Comparison of ENCODE assay signal across 8 mouse cellular contexts in genomic region chr7:44860576-44861428, GRCm38 (mm10). TPM values are rescaled to one million over a fixed set of nuclear protein-coding genes. Genes with fewer than 3 reads are reported as not detected.
DNase-seq lines count a peak whose midpoint lies in the region; ATAC-seq and TF ChIP-seq lines count a peak whose summit lies in the region.

No protein-coding gene starts in this region.

- H3K36me3 ChIP-seq in embryonic facial prominence, embryonic 14.5 days (ENCODE audit: control insufficient read depth, insufficient read depth, low read length) = peaks cover 50% of the 10 kb centered on the region
- H3K36me3 ChIP-seq in hindbrain, embryonic 11.5 days (ENCODE audit: control insufficient read depth, insufficient read depth, low read length) = peaks cover 17% of the 10 kb centered on the region; the same call in 1 of the 2 replicates
- no peaks in the 10 kb centered on the region for H3K36me3 ChIP-seq in liver, adult 2 months (ENCODE audit: control insufficient read depth, insufficient read depth, low read length)
- H3K36me3 ChIP-seq in midbrain, embryonic 16.5 days (ENCODE audit: control insufficient read depth, insufficient read depth, low read length) = peaks cover 36% of the 10 kb centered on the region
- H3K36me3 ChIP-seq in stomach, embryonic 14.5 days (ENCODE audit: control insufficient read depth, insufficient read depth, low read length) = peaks cover 46% of the 10 kb centered on the region

- TF ChIP-seq POLR2A in liver, adult 2 months (IDR thresholded peaks at IDR 0.05; ENCODE audit: extremely low read depth, insufficient read depth, low read length) = no peak

- ATAC-seq in embryonic facial prominence, embryonic 14.5 days (ENCODE audit: low read depth) = peak; percentile 38; the same call in 1 of the 2 replicates
- peak; percentile 41; the same call in 1 of the 2 replicates for ATAC-seq in hindbrain, embryonic 11.5 days (ENCODE audit: low FRiP score)
- no peak for ATAC-seq in midbrain, embryonic 16.5 days
- ATAC-seq in stomach, embryonic 14.5 days (ENCODE audit: insufficient number of reproducible peaks, insufficient read depth, low FRiP score, low read depth) = peak; percentile 51

- peak; percentile 95 for TF ChIP-seq CTCF in layer of hippocampus, adult 2 months (conservative IDR thresholded peaks at IDR 0.05)
- peak; percentile 96 for TF ChIP-seq CTCF in liver, adult 2 months (IDR thresholded peaks at IDR 0.05; ENCODE audit: low read depth, low read length)

- H3K9me3 ChIP-seq in embryonic facial prominence, embryonic 14.5 days (ENCODE audit: control insufficient read depth, low read length) = no peaks in the 10 kb centered on the region
- H3K9me3 ChIP-seq in hindbrain, embryonic 11.5 days (ENCODE audit: control insufficient read depth, low read length) = no peaks in the 10 kb centered on the region
- H3K9me3 ChIP-seq in midbrain, embryonic 16.5 days (replicated peaks; ENCODE audit: control insufficient read depth, low read length, poor library complexity, severe bottlenecking) = no peaks in the 10 kb centered on the region
- H3K9me3 ChIP-seq in stomach, embryonic 14.5 days (ENCODE audit: control insufficient read depth, low read depth, low read length) = no peaks in the 10 kb centered on the region

- no peaks in the 10 kb centered on the region for H3K27me3 ChIP-seq in embryonic facial prominence, embryonic 14.5 days (replicated peaks; ENCODE audit: control insufficient read depth, insufficient read depth, low read length)
- no peaks in the 10 kb centered on the region for H3K27me3 ChIP-seq in hindbrain, embryonic 11.5 days (ENCODE audit: control insufficient read depth, insufficient read depth, low read length)
- no peaks in the 10 kb centered on the region for H3K27me3 ChIP-seq in liver, adult 2 months (ENCODE audit: control insufficient read depth, insufficient read depth, low read length)
- H3K27me3 ChIP-seq in midbrain, embryonic 16.5 days (ENCODE audit: control insufficient read depth, insufficient read depth, low read depth, low read length) = no peaks in the 10 kb centered on the region
- H3K27me3 ChIP-seq in stomach, embryonic 14.5 days (ENCODE audit: control insufficient read depth, insufficient read depth, low read length) = no peaks in the 10 kb centered on the region

- peak; percentile 53 to 66 for DNase-seq in layer of hippocampus, adult 2 months (ENCODE audit: low spot score in 2 of 2)
- no peak for DNase-seq in layer of hippocampus, adult 18-20 months (ENCODE audit: low spot score in 2 of 2)
- peak; percentile 55 for DNase-seq in adipocyte (ENCODE audit: low spot score)
- peak; percentile 65 for DNase-seq in embryonic facial prominence, embryonic 14.5 days (ENCODE audit: low spot score)
- peak; percentile 85 for DNase-seq in hindbrain, embryonic 11.5 days (ENCODE audit: low spot score)
- DNase-seq in liver, adult 2 months (ENCODE audit: extremely low read depth, low read depth, low spot score) = no peak

- H3K4me3 ChIP-seq in layer of hippocampus, adult 2 months = no peak overlapping the region; the same call in 1 of the 2 replicates
- no peak overlapping the region for H3K4me3 ChIP-seq in embryonic facial prominence, embryonic 14.5 days (ENCODE audit: low read depth, low read length)
- no peak overlapping the region for H3K4me3 ChIP-seq in hindbrain, embryonic 11.5 days (ENCODE audit: low read depth, low read length)
- no peak overlapping the region for H3K4me3 ChIP-seq in liver, adult 2 months (ENCODE audit: insufficient read depth, low read depth, low read length)
- H3K4me3 ChIP-seq in midbrain, embryonic 16.5 days (ENCODE audit: low read depth, low read length) = no peak overlapping the region
- H3K4me3 ChIP-seq in stomach, embryonic 14.5 days (ENCODE audit: low read depth, low read length) = no peak overlapping the region

- H3K79me2 ChIP-seq in liver, adult 2 months (ENCODE audit: control insufficient read depth, insufficient read depth, low read length) = no peaks in the 10 kb centered on the region

- H3K4me1 ChIP-seq in embryonic facial prominence, embryonic 14.5 days (ENCODE audit: control insufficient read depth, insufficient read depth, low read length) = peaks cover 17% of the 10 kb centered on the region
- peaks cover 6% of the 10 kb centered on the region; the same call in 1 of the 2 replicates for H3K4me1 ChIP-seq in hindbrain, embryonic 11.5 days (replicated peaks; ENCODE audit: control insufficient read depth, insufficient read depth, low read length)
- H3K4me1 ChIP-seq in liver, adult 2 months (ENCODE audit: control insufficient read depth, insufficient read depth, low read length) = peaks cover 8% of the 10 kb centered on the region
- peaks cover 28% of the 10 kb centered on the region for H3K4me1 ChIP-seq in midbrain, embryonic 16.5 days (ENCODE audit: control insufficient read depth, insufficient read depth, low read length)
- H3K4me1 ChIP-seq in stomach, embryonic 14.5 days (ENCODE audit: control insufficient read depth, insufficient read depth, low read length) = peaks cover 25% of the 10 kb centered on the region

- WGBS in embryonic facial prominence, embryonic 14.5 days = 60% methylated on average over 20 of the region's 22 CpGs
- WGBS in hindbrain, embryonic 11.5 days = 64% methylated on average over 22 of the region's 22 CpGs
- WGBS in liver, adult 2 months = 61% methylated on average over 22 of the region's 22 CpGs
- 51% methylated on average over 22 of the region's 22 CpGs for WGBS in midbrain, embryonic 16.5 days
- 50% methylated on average over 22 of the region's 22 CpGs for WGBS in stomach, embryonic 14.5 days

- H3K27ac ChIP-seq in layer of hippocampus, adult 2 months = peak overlapping the region; percentile 57; the same call in 1 of the 2 replicates
- peak overlapping the region; percentile 49 for H3K27ac ChIP-seq in embryonic facial prominence, embryonic 14.5 days (replicated peaks; ENCODE audit: low read depth, low read length)
- 0 out of 2 replicates have a peak overlapping the region, but pooled peaks have one; percentile 47 for H3K27ac ChIP-seq in hindbrain, embryonic 11.5 days (ENCODE audit: low read depth, low read length)
- H3K27ac ChIP-seq in liver, adult 2 months (replicated peaks; ENCODE audit: insufficient read depth, low read depth, low read length) = no peak overlapping the region
- H3K27ac ChIP-seq in midbrain, embryonic 16.5 days (ENCODE audit: low read length) = peak overlapping the region; percentile 6; the same call in 1 of the 2 replicates
- H3K27ac ChIP-seq in stomach, embryonic 14.5 days (ENCODE audit: low read length) = peak overlapping the region; percentile 21; the same call in 1 of the 2 replicates

- no peak overlapping the region; the same call in 1 of the 2 replicates for H3K9ac ChIP-seq in embryonic facial prominence, embryonic 14.5 days (ENCODE audit: low read depth, low read length)
- no peak overlapping the region for H3K9ac ChIP-seq in hindbrain, embryonic 11.5 days (ENCODE audit: low read depth, low read length)
- H3K9ac ChIP-seq in liver, adult 2 months (ENCODE audit: low read depth, low read length) = no peak overlapping the region
- H3K9ac ChIP-seq in midbrain, embryonic 16.5 days (ENCODE audit: low read depth, low read length) = no peak overlapping the region
- no peak overlapping the region for H3K9ac ChIP-seq in stomach, embryonic 14.5 days (replicated peaks; ENCODE audit: low read depth, low read length)

- no peak overlapping the region for H3K4me2 ChIP-seq in embryonic facial prominence, embryonic 14.5 days (ENCODE audit: low read depth, low read length)
- H3K4me2 ChIP-seq in hindbrain, embryonic 11.5 days (replicated peaks; ENCODE audit: low read depth, low read length) = no peak overlapping the region
- no peak overlapping the region for H3K4me2 ChIP-seq in midbrain, embryonic 16.5 days (ENCODE audit: low read length)
- H3K4me2 ChIP-seq in stomach, embryonic 14.5 days (replicated peaks; ENCODE audit: low read depth, low read length) = no peak overlapping the region

RNA-seq across cellular contexts. Expression of gene Pnkp, which starts 3.9 kb away (rescaled TPM):
- total RNA-seq in layer of hippocampus, adult 2 months (2021) = 10 to 100 TPM; 33.1 to 36.3 TPM
- total RNA-seq in layer of hippocampus, adult 18-20 months (2021) = 10 to 100 TPM; 25.3 to 27.8 TPM
- polyA plus RNA-seq in embryonic facial prominence, embryonic 14.5 days (2014; fragmentation: Nextera tagmentation; extraction: Ambion mirVana) = 23.4 and 27.7 TPM in 2 replicates
- polyA plus RNA-seq in hindbrain, embryonic 11.5 days (2014; fragmentation: Nextera tagmentation; extraction: Ambion mirVana) = 26.3 and 27.6 TPM in 2 replicates
- total RNA-seq in liver, adult 2 months (2014; rRNA removed) = 20.8 and 24.0 TPM in 2 replicates
- 42.5 and 45.7 TPM in 2 replicates for polyA plus RNA-seq in liver, adult 2 months (2012; rRNA removed)
- 27.9 and 30.4 TPM in 2 replicates for polyA plus RNA-seq in midbrain, embryonic 16.5 days (2015; fragmentation: Nextera tagmentation; extraction: Ambion mirVana)
- 25.7 and 30.0 TPM in 2 replicates for polyA plus RNA-seq in stomach, embryonic 14.5 days (2014; fragmentation: Nextera tagmentation; extraction: Ambion mirVana)

RNA-seq across cellular contexts. Expression of gene Ptov1, which starts 8.8 kb away (rescaled TPM):
- 100 to 1,000 TPM; 321 to 335 TPM for total RNA-seq in layer of hippocampus, adult 2 months (2021)
- 100 to 1,000 TPM; 341 to 350 TPM for total RNA-seq in layer of hippocampus, adult 18-20 months (2021)
- polyA plus RNA-seq in embryonic facial prominence, embryonic 14.5 days (2014; fragmentation: Nextera tagmentation; extraction: Ambion mirVana) = 398 and 442 TPM in 2 replicates
- polyA plus RNA-seq in hindbrain, embryonic 11.5 days (2014; fragmentation: Nextera tagmentation; extraction: Ambion mirVana) = 314 and 331 TPM in 2 replicates
- 17.0 and 32.8 TPM in 2 replicates for total RNA-seq in liver, adult 2 months (2014; rRNA removed)
- polyA plus RNA-seq in liver, adult 2 months (2012; rRNA removed) = 76.1 and 91.6 TPM in 2 replicates
- 419 and 448 TPM in 2 replicates for polyA plus RNA-seq in midbrain, embryonic 16.5 days (2015; fragmentation: Nextera tagmentation; extraction: Ambion mirVana)
- 377 and 384 TPM in 2 replicates for polyA plus RNA-seq in stomach, embryonic 14.5 days (2014; fragmentation: Nextera tagmentation; extraction: Ambion mirVana)

RNA-seq across cellular contexts. Expression of gene Tbc1d17, which starts 11.9 kb away (rescaled TPM):
- total RNA-seq in layer of hippocampus, adult 2 months (2021) = 10 to 100 TPM; 69.0 to 81.3 TPM
- total RNA-seq in layer of hippocampus, adult 18-20 months (2021) = 10 to 100 TPM; 67.9 to 70.6 TPM
- 66.9 and 82.7 TPM in 2 replicates for polyA plus RNA-seq in embryonic facial prominence, embryonic 14.5 days (2014; fragmentation: Nextera tagmentation; extraction: Ambion mirVana)
- polyA plus RNA-seq in hindbrain, embryonic 11.5 days (2014; fragmentation: Nextera tagmentation; extraction: Ambion mirVana) = 60.9 and 65.5 TPM in 2 replicates
- 20.2 and 31.5 TPM in 2 replicates for total RNA-seq in liver, adult 2 months (2014; rRNA removed)
- 81.1 and 91.6 TPM in 2 replicates for polyA plus RNA-seq in liver, adult 2 months (2012; rRNA removed)
- polyA plus RNA-seq in midbrain, embryonic 16.5 days (2015; fragmentation: Nextera tagmentation; extraction: Ambion mirVana) = 118 and 123 TPM in 2 replicates
- 64.6 and 71.8 TPM in 2 replicates for polyA plus RNA-seq in stomach, embryonic 14.5 days (2014; fragmentation: Nextera tagmentation; extraction: Ambion mirVana)

RNA-seq across cellular contexts. Expression of gene Akt1s1, which starts 12.0 kb away (rescaled TPM):
- total RNA-seq in layer of hippocampus, adult 2 months (2021) = 10 to 100 TPM; 76.7 to 84.3 TPM
- 10 to 100 TPM; 76.2 to 79.7 TPM for total RNA-seq in layer of hippocampus, adult 18-20 months (2021)
- 69.0 and 78.6 TPM in 2 replicates for polyA plus RNA-seq in embryonic facial prominence, embryonic 14.5 days (2014; fragmentation: Nextera tagmentation; extraction: Ambion mirVana)
- polyA plus RNA-seq in hindbrain, embryonic 11.5 days (2014; fragmentation: Nextera tagmentation; extraction: Ambion mirVana) = 31.7 and 38.0 TPM in 2 replicates
- total RNA-seq in liver, adult 2 months (2014; rRNA removed) = 23.9 and 35.4 TPM in 2 replicates
- 93.9 and 106 TPM in 2 replicates for polyA plus RNA-seq in liver, adult 2 months (2012; rRNA removed)
- polyA plus RNA-seq in midbrain, embryonic 16.5 days (2015; fragmentation: Nextera tagmentation; extraction: Ambion mirVana) = 82.2 and 83.2 TPM in 2 replicates
- polyA plus RNA-seq in stomach, embryonic 14.5 days (2014; fragmentation: Nextera tagmentation; extraction: Ambion mirVana) = 43.6 and 54.9 TPM in 2 replicates

RNA-seq across cellular contexts. Expression of gene Med25, which starts 31.7 kb away (rescaled TPM):
- 100 to 1,000 TPM; 103 to 107 TPM for total RNA-seq in layer of hippocampus, adult 2 months (2021)
- total RNA-seq in layer of hippocampus, adult 18-20 months (2021) = 100 to 1,000 TPM in 1 of 2 experiments, 10 to 100 TPM in 1; 96.8 to 101 TPM
- 62.5 and 64.2 TPM in 2 replicates for polyA plus RNA-seq in embryonic facial prominence, embryonic 14.5 days (2014; fragmentation: Nextera tagmentation; extraction: Ambion mirVana)
- 72.7 and 76.2 TPM in 2 replicates for polyA plus RNA-seq in hindbrain, embryonic 11.5 days (2014; fragmentation: Nextera tagmentation; extraction: Ambion mirVana)
- 11.6 and 16.6 TPM in 2 replicates for total RNA-seq in liver, adult 2 months (2014; rRNA removed)
- polyA plus RNA-seq in liver, adult 2 months (2012; rRNA removed) = 114 TPM in 2 replicates
- polyA plus RNA-seq in midbrain, embryonic 16.5 days (2015; fragmentation: Nextera tagmentation; extraction: Ambion mirVana) = 153 and 158 TPM in 2 replicates
- 65.2 and 79.4 TPM in 2 replicates for polyA plus RNA-seq in stomach, embryonic 14.5 days (2014; fragmentation: Nextera tagmentation; extraction: Ambion mirVana)

Comparison
In these comparisons a context has a peak if more than half of its experiments do, and no peak if none do; other contexts are left out.
1. DNase-seq: peak in layer of hippocampus, adult 2 months (2 of 2), adipocyte (single experiment), embryonic facial prominence, embryonic 14.5 days (single experiment) and hindbrain, embryonic 11.5 days (single experiment); none in layer of hippocampus, adult 18-20 months (0 of 2) and liver, adult 2 months (single experiment).